Mouse (Mus musculus): ENCODE results near the gene Negr1. TPM values are rescaled to one million over a fixed set of nuclear protein-coding genes. Genes with fewer than 3 reads are reported as not detected.
A peak's percentile ranks its signal among the peaks of the same experiment; 100 is the strongest.

The Negr1 gene
- total and polyA plus RNA-seq, 3 experiments, result not detected

GRCm38 (mm10) chr3:157116024-157116423, 554.4 kb downstream of the Negr1 start:
- dilution Hi-C loops (cut with MboI; ENCODE audit: extremely low pct_ligation_motif_present, extremely low pct_unique_long_range_greater_than_20kb, low sequenced_read_pairs) (no loop called here), in situ Hi-C loops (cut with MboI; ENCODE audit: low pct_ligation_motif_present, low pct_unique_long_range_greater_than_20kb, low sequenced_read_pairs) (loop anchor here (25.0 kb wide), 1 partner anchor 254 kb away; no protein-coding TSS in a partner anchor)
- no peaks in the 10 kb centered on the region for H3K36me3 ChIP-seq (replicated peaks in 1 of 2; ENCODE audit: control insufficient read depth in 1 of 2, insufficient read depth in 1 of 2, low read length in 1 of 2)
- no peak overlapping the region for H3K4me3 ChIP-seq (replicated peaks in 1 of 3; ENCODE audit: low read depth in 2 of 3, low read length in 2 of 3, poor library complexity in 1 of 3)
- H3K9me3 ChIP-seq (replicated peaks; ENCODE audit: low read length), result no peaks in the 10 kb centered on the region
- H3K79me2 ChIP-seq (replicated peaks; ENCODE audit: control insufficient read depth, extremely low read depth, insufficient read depth, poor library complexity, severe bottlenecking), result no peaks in the 10 kb centered on the region
- 0 out of 2 replicates have a peak overlapping the region, but pooled peaks have one; percentile 7 for H3K27ac ChIP-seq (ENCODE audit: insufficient read depth, low read depth)
- no peak overlapping the region for H3K9ac ChIP-seq (ENCODE audit: insufficient read depth, low read depth)
- H3K27me3 ChIP-seq (replicated peaks), result no peaks in the 10 kb centered on the region
- no peaks in the 10 kb centered on the region; a peak in 1 of 4 replicates for H3K4me1 ChIP-seq (ENCODE audit: control insufficient read depth in 1 of 2, insufficient read depth in 2 of 2)
- DNase-seq (ENCODE audit: extremely low read depth), result no peak
- no peak overlapping the region for H3K4me2 ChIP-seq (ENCODE audit: insufficient read depth, low read depth, poor library complexity, severe bottlenecking)
- TF ChIP-seq RAD21 (IDR thresholded peaks at IDR 0.05; ENCODE audit: low read depth, low read length) (no peak), SMC3 (IDR thresholded peaks at IDR 0.05; ENCODE audit: low read depth, low read length) (no peak), MYC (IDR thresholded peaks at IDR 0.05; ENCODE audit: low read depth, low read length) (no peak), ZC3H11A (IDR thresholded peaks at IDR 0.05; ENCODE audit: low read depth, low read length) (no peak), UBTF (IDR thresholded peaks at IDR 0.05; ENCODE audit: low read depth, low read length) (no peak), NRF1 (IDR thresholded peaks at IDR 0.05; ENCODE audit: low read depth, low read length) (no peak), ZMIZ1 (IDR thresholded peaks at IDR 0.05; ENCODE audit: low read depth, low read length) (no peak), JUN (IDR thresholded peaks at IDR 0.05; ENCODE audit: insufficient read depth, low read depth, low read length) (no peak), USF1 (IDR thresholded peaks at IDR 0.05; ENCODE audit: low read depth, low read length) (no peak), E2F4 (IDR thresholded peaks at IDR 0.05; ENCODE audit: insufficient replicate concordance, low read depth, low read length) (no peak)

- Histone ChIP-seq H3K4me3 (replicated peaks in 1 of 3; ENCODE audit: low read depth in 2 of 3, low read length in 2 of 3, poor library complexity in 1 of 3) (no peak overlapping the region), H3K4me2 (ENCODE audit: insufficient read depth, low read depth, poor library complexity, severe bottlenecking) (no peak overlapping the region), H3K4me1 (ENCODE audit: control insufficient read depth in 1 of 2, insufficient read depth in 2 of 2) (peaks cover 0 to 8% of the 10 kb centered on the region in 2 experiments; a peak in 3 of 4 replicates), H3K9me3 (replicated peaks; ENCODE audit: low read length) (no peaks in the 10 kb centered on the region), H3K36me3 (replicated peaks in 1 of 2; ENCODE audit: control insufficient read depth in 1 of 2, insufficient read depth in 1 of 2, low read length in 1 of 2) (no peaks in the 10 kb centered on the region), H3K79me2 (replicated peaks; ENCODE audit: control insufficient read depth, extremely low read depth, insufficient read depth, poor library complexity, severe bottlenecking) (no peaks in the 10 kb centered on the region), H3K9ac (ENCODE audit: insufficient read depth, low read depth) (no peak overlapping the region), H3K27ac (ENCODE audit: insufficient read depth, low read depth) (no peak overlapping the region), H3K27me3 (replicated peaks) (no peaks in the 10 kb centered on the region)
- TF ChIP-seq ZKSCAN1 (IDR thresholded peaks at IDR 0.05; ENCODE audit: borderline replicate concordance, low read depth, low read length) (no peak), ZNF384 (IDR thresholded peaks at IDR 0.05; ENCODE audit: low read depth, low read length) (0 out of 2 replicates have a peak, but pooled peaks have one; percentile 19)
- dilution Hi-C loops (cut with MboI; ENCODE audit: extremely low pct_ligation_motif_present, extremely low pct_unique_long_range_greater_than_20kb, low sequenced_read_pairs), result no loop called here
- DNase-seq (ENCODE audit: extremely low read depth), result no peak
- in situ Hi-C loops (cut with MboI; ENCODE audit: low pct_ligation_motif_present, low pct_unique_long_range_greater_than_20kb, low sequenced_read_pairs), result loop anchor here (25.0 kb wide), 1 partner anchor 258 kb away; no protein-coding TSS in a partner anchor
Observed at GRCm38 (mm10) chr3:157119916-157120315, 558.3 kb downstream of the Negr1 start.
